Mouse (Mus musculus) olfactory bulb, adult 2 months (tissue): ENCODE results near the gene Cxcl1.

Experiments
- CTCF ChIP-seq: fragments of 200-500 bp; IDR thresholded peaks from 2 replicates; pipeline ENCODE4 v1.5.1; 2012; ENCODE audit warnings: low read depth, mild to moderate bottlenecking, low read length, moderate library complexity; ENCODE audit not compliant: insufficient read depth
- POLR2A ChIP-seq: fragments of 200-500 bp; IDR thresholded peaks from 2 replicates; pipeline ENCODE4 v1.6.1; 2012; ENCODE audit warnings: mild to moderate bottlenecking, low read depth, low read length, moderate library complexity; ENCODE audit not compliant: insufficient read depth

- TF ChIP-seq CTCF, result no peak
- TF ChIP-seq POLR2A, result no peak
Measured at GRCm38 (mm10) chr5:90853206-90853605, 37.8 kb upstream of the Cxcl1 start.
